8 mouse cellular contexts compared by ENCODE assay signal in the genomic region with DNA sequence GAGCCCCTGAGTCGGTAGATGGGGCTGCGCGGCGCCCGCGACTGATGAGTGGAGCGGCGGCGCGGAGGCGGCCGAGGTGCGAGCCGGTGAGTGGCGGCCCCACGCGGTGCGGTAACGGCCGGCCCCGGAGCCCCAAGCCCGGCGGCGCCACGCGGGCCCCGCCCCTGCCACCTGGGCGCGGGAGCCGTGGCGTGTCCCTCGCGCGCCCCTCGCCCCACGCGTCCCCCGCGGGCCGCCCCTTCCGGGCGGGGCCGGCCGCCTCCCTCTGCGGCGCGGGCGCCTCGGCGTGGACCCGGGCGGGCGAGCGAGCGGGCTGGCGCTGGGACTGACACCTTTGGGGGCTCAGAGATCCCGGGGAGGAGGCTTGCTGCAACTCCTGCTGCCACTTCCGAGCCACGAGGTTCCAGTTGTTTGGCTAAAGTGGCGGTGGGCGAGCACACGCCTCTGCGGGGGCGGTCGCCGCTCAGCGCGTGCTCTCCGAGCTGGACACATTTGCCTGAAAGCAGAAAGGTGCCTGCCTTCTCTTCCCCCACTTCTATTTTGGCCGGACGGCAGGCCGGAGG. TPM values are rescaled to one million over a fixed set of nuclear protein-coding genes. Genes with fewer than 3 reads are reported as not detected.
A peak's percentile ranks its signal among the peaks of the same experiment; 100 is the strongest.
DNase-seq lines count a peak whose midpoint lies in the region; ATAC-seq and TF ChIP-seq lines count a peak whose summit lies in the region.

No protein-coding gene starts in this region.

- peak overlapping the region; percentile 83 for H3K4me3 ChIP-seq in bone marrow, adult 2 months (replicated peaks; ENCODE audit: control insufficient read depth, low read depth, low read length)
- peak overlapping the region; percentile 82 for H3K4me3 ChIP-seq in intestine, embryonic 16.5 days (ENCODE audit: low read length)

- H3K4me1 ChIP-seq in bone marrow, adult 2 months (ENCODE audit: control insufficient read depth, insufficient read depth, low read length): peaks cover 1% of the 10 kb centered on the region; the same call in 1 of the 2 replicates
- H3K4me1 ChIP-seq in intestine, embryonic 16.5 days (ENCODE audit: control insufficient read depth, insufficient read depth, low read length): 0 out of 2 replicates have a peak, but pooled peaks cover 3% of the 10 kb centered on the region

- H3K4me2 ChIP-seq in intestine, embryonic 16.5 days (ENCODE audit: low read depth, low read length): peak overlapping the region; percentile 68

- TF ChIP-seq CTCF in bone marrow, adult 2 months (IDR thresholded peaks at IDR 0.05; ENCODE audit: control insufficient read depth, insufficient read depth, low read length): no peak; the same call in 1 of the 2 replicates

- peak overlapping the region; percentile 47 for H3K27ac ChIP-seq in bone marrow, adult 2 months (ENCODE audit: control insufficient read depth, insufficient read depth, low read depth, low read length, poor library complexity)
- H3K27ac ChIP-seq in intestine, embryonic 16.5 days (ENCODE audit: low read length): peak overlapping the region; percentile 77

- under 1% methylated on average over 72 of the region's 72 CpGs for WGBS in bone marrow, adult 2 months
- WGBS in intestine, embryonic 16.5 days: 1% methylated on average over 58 of the region's 72 CpGs

- no peaks in the 10 kb centered on the region for H3K27me3 ChIP-seq in intestine, embryonic 16.5 days (replicated peaks; ENCODE audit: control insufficient read depth, insufficient read depth, low read length)

- no peaks in the 10 kb centered on the region for H3K9me3 ChIP-seq in intestine, embryonic 16.5 days (ENCODE audit: control insufficient read depth, low read length)

- TF ChIP-seq POLR2A in bone marrow, adult 2 months (IDR thresholded peaks at IDR 0.05; ENCODE audit: borderline replicate concordance, control insufficient read depth, low read depth, low read length): peak; percentile 11; the same call in 1 of the 2 replicates

- H3K36me3 ChIP-seq in intestine, embryonic 16.5 days (ENCODE audit: control insufficient read depth, insufficient read depth, low read length): no peaks in the 10 kb centered on the region

- DNase-seq in ovary, adult 18-20 months (ENCODE audit: low spot score): peak; percentile 17
- DNase-seq in ovary, postnatal 36 days (ENCODE audit: low spot score): no peak
- DNase-seq in frontal cortex, postnatal 36 days (ENCODE audit: low spot score in 2 of 2): peak; percentile 29 to 42
- DNase-seq in lung, postnatal 14 days: peak; percentile 32
- peak; percentile 60 for DNase-seq in right cerebral cortex, adult 18-20 months
- DNase-seq in yolk sac, embryonic 10.5 days (ENCODE audit: low spot score): peak; percentile 57

- ATAC-seq in intestine, embryonic 16.5 days: peak; percentile 79

- peak overlapping the region; percentile 92 for H3K9ac ChIP-seq in intestine, embryonic 16.5 days (ENCODE audit: low read depth, low read length)

RNA-seq across cellular contexts. Expression of a gene that starts 0.4 kb away (rescaled TPM):
- polyA plus RNA-seq in bone marrow, adult 2 months (2011; ENCODE audit: insufficient read depth, insufficient read length, low replicate concordance, missing spikeins): 14.9 and 41.7 TPM in 2 replicates
- polyA plus RNA-seq in intestine, embryonic 16.5 days (2015; fragmentation: Nextera tagmentation; extraction: Ambion mirVana): 34.5 and 40.6 TPM in 2 replicates
